In genomic region chr19:59831304-59831703, GRCm38 (mm10) we compare ENCODE assay signal across 21 mouse cellular contexts.
"Had no signal": no experiment of that assay in that cellular context is flagged by ENCODE, and none has a peak within 500 bp of the region (broad histone marks: within the 10 kb centered on the region; RNA-seq: fewer than 3 reads in every experiment).

No protein-coding gene starts in this region.

- H3K9ac ChIP-seq: liver, embryonic 15.5 days; liver, postnatal 0 days; lung, embryonic 15.5 days; midbrain, embryonic 13.5 days; midbrain, embryonic 15.5 days; neural tube, embryonic 12.5 days had no signal

- H3K36me3 ChIP-seq: liver, embryonic 15.5 days; lung, embryonic 15.5 days; midbrain, embryonic 10.5 days; midbrain, embryonic 13.5 days; midbrain, embryonic 15.5 days; neural tube, embryonic 12.5 days had no signal

- H3K27ac ChIP-seq: liver, embryonic 15.5 days; lung, embryonic 15.5 days; macrophage; midbrain, embryonic 10.5 days; midbrain, embryonic 13.5 days; midbrain, embryonic 15.5 days; neural tube, embryonic 12.5 days had no signal

- H3K27me3 ChIP-seq: liver, embryonic 15.5 days; lung, embryonic 15.5 days; midbrain, embryonic 13.5 days; midbrain, embryonic 15.5 days; neural tube, embryonic 12.5 days had no signal

- H3K9me3 ChIP-seq: liver, embryonic 15.5 days; lung, embryonic 15.5 days; midbrain, embryonic 10.5 days; midbrain, embryonic 13.5 days; midbrain, embryonic 15.5 days; neural tube, embryonic 12.5 days had no signal

- DNase-seq: liver, postnatal 0 days; lung, adult 2 months; lung, postnatal 14 days; lung, postnatal 36 days; retina, postnatal 1 day; right cerebral cortex, adult 18-20 months; right cerebral cortex, postnatal 25 days; right cerebral cortex, postnatal 4 days; spleen, adult 18-20 months; thymus, adult 18-20 months; thymus, postnatal 14 days; thymus, postnatal 36 days had no signal

- H3K4me3 ChIP-seq: liver, embryonic 15.5 days; lung, embryonic 15.5 days; midbrain, embryonic 10.5 days; midbrain, embryonic 13.5 days; midbrain, embryonic 15.5 days; myocyte; neural tube, embryonic 12.5 days had no signal

- H3K4me2 ChIP-seq: liver, embryonic 15.5 days; lung, embryonic 15.5 days; midbrain, embryonic 13.5 days; midbrain, embryonic 15.5 days; neural tube, embryonic 12.5 days had no signal

- H3K4me1 ChIP-seq: liver, embryonic 15.5 days; lung, embryonic 15.5 days; midbrain, embryonic 10.5 days; midbrain, embryonic 15.5 days; neural tube, embryonic 12.5 days had no signal

- ATAC-seq: liver, postnatal 0 days; lung, postnatal 0 days; midbrain, embryonic 13.5 days; midbrain, embryonic 15.5 days had no signal
